Mouse (Mus musculus) T-helper 2 cell (primary cell): ENCODE results near the gene Gaa.
"Not testable (repeated sequence)": the region's sequence is repeated elsewhere in the genome, so short reads cannot be mapped to it uniquely, and the experiment has no call there.

Experiments
- in situ Hi-C: fragments of 300-600 bp; cut with MboI, MseI; formaldehyde crosslinking; loops from one replicate; pipeline ENCODE4 v1.15.1; 2025; ENCODE audit warnings: high pct_unique_total_duplicates

The Gaa gene

GRCm38 (mm10) chr11:119252854-119253541, 14.7 kb upstream of the Gaa start:
- in situ Hi-C loops: no loop called here

- in situ Hi-C loops: not testable (repeated sequence)
These were observed 11.1 kb upstream of the Gaa start for GRCm38 (mm10) chr11:119256557-119256956.

- in situ Hi-C loops: no loop called here
These were observed 9.5 kb upstream of the Gaa start for GRCm38 (mm10) chr11:119258216-119258571.

GRCm38 (mm10) chr11:119258572-119259322, 8.9 kb upstream of the Gaa start:
- in situ Hi-C loops: no loop called here

GRCm38 (mm10) chr11:119259977-119260376, 7.7 kb upstream of the Gaa start:
- in situ Hi-C loops: no loop called here

GRCm38 (mm10) chr11:119264413-119264812, 3.3 kb upstream of the Gaa start:
- in situ Hi-C loops: no loop called here

- in situ Hi-C loops: no loop called here
These were observed 1.9 kb upstream of the Gaa start for GRCm38 (mm10) chr11:119265811-119266210.

GRCm38 (mm10) chr11:119267241-119267674, 429 bp upstream of the Gaa start:
- in situ Hi-C loops: no loop called here

- in situ Hi-C loops: no loop called here
These were observed 989 bp downstream of the Gaa start for GRCm38 (mm10) chr11:119268557-119269195.

- in situ Hi-C loops: not testable (repeated sequence)
These were observed 4.8 kb downstream of the Gaa start for GRCm38 (mm10) chr11:119272492-119272891.

- in situ Hi-C loops: no loop called here
These were observed 5.7 kb downstream of the Gaa start for GRCm38 (mm10) chr11:119273186-119273930.

GRCm38 (mm10) chr11:119281030-119281429, 13.3 kb downstream of the Gaa start:
- in situ Hi-C loops: no loop called here

GRCm38 (mm10) chr11:119285791-119286527, 18.3 kb downstream of the Gaa start:
- in situ Hi-C loops: no loop called here

- in situ Hi-C loops: no loop called here
These were observed 19.7 kb downstream of the Gaa start for GRCm38 (mm10) chr11:119287207-119287992.

GRCm38 (mm10) chr11:119292861-119293260, 25.2 kb downstream of the Gaa start:
- in situ Hi-C loops: not testable (repeated sequence)

- in situ Hi-C loops: no loop called here
These were observed 30.3 kb downstream of the Gaa start for GRCm38 (mm10) chr11:119297996-119298395.

- in situ Hi-C loops: no loop called here
These were observed 31.2 kb downstream of the Gaa start for GRCm38 (mm10) chr11:119298917-119299316.

- in situ Hi-C loops: no loop called here
These were observed 31.9 kb downstream of the Gaa start, which contains the start of gene Eif4a3 for GRCm38 (mm10) chr11:119299391-119300245. Gene Eif4a3, minus strand, starts transcription at chr11:119300089.

- in situ Hi-C loops: no loop called here
These were observed 32.7 kb downstream of the Gaa start for GRCm38 (mm10) chr11:119300246-119300935.
